Mouse (Mus musculus) midbrain, embryonic 11.5 days (tissue): Measurements from ENCODE around the gene Whamm. TPM values are rescaled to one million over a fixed set of nuclear protein-coding genes. Genes with fewer than 3 reads are reported as not detected.

Source experiments
- ATAC-seq: fragments of 200-750 bp; cut with Nextera tagmentation; 2 replicates; pipeline ENCODE4 v1.8.0; 2017; ENCODE audit warnings: moderate TSS enrichment, moderate library complexity; ENCODE audit not compliant: low FRiP score
- DNase-seq: peaks from one replicate; pipeline ENCODE4 v3.0.0; 2015; ENCODE audit warnings: low spot score; ENCODE audit errors: missing footprints
- H3K27ac ChIP-seq: fragments of 300-500 bp; sonication (generic); 2 replicates; pipeline ENCODE4 v1.5.1; 2014; ENCODE audit warnings: low read depth, low read length
- H3K27me3 ChIP-seq: fragments of 300-500 bp; sonication (generic); 2 replicates; pipeline ENCODE4 v1.6.1; 2014; ENCODE audit warnings: mild to moderate bottlenecking, low read length, moderate library complexity, mixed read lengths; ENCODE audit not compliant: control insufficient read depth, insufficient read depth
- H3K36me3 ChIP-seq: fragments of 300-500 bp; sonication (generic); 2 replicates; pipeline ENCODE4 v1.6.1; 2014; ENCODE audit warnings: mild to moderate bottlenecking, low read length, moderate library complexity, mixed read lengths; ENCODE audit not compliant: control insufficient read depth, insufficient read depth
- H3K4me1 ChIP-seq: fragments of 300-500 bp; sonication (generic); 2 replicates; pipeline ENCODE4 v1.6.1; 2014; ENCODE audit warnings: low read length; ENCODE audit not compliant: control insufficient read depth, insufficient read depth
- H3K4me2 ChIP-seq: fragments of 300-500 bp; sonication (generic); 2 replicates; pipeline ENCODE4 v1.6.1; 2014; ENCODE audit warnings: mild to moderate bottlenecking, moderate library complexity
- H3K4me3 ChIP-seq: fragments of 300-500 bp; sonication (generic); 2 replicates; pipeline ENCODE4 v1.5.1; 2014; ENCODE audit warnings: low read depth, low read length
- H3K9ac ChIP-seq: fragments of 300-500 bp; sonication (generic); 2 replicates; pipeline ENCODE4 v1.6.1; 2014; ENCODE audit warnings: low read length
- H3K9me3 ChIP-seq: fragments of 300-500 bp; sonication (generic); 2 replicates; pipeline ENCODE4 v1.6.1; 2016; ENCODE audit warnings: low read length; ENCODE audit not compliant: control insufficient read depth
- whole genome bisulfite sequencing: fragments of 180-500 bp; shearing (Covaris S2); extraction: QIAGEN DNeasy Blood & Tissue Kit; methylation state at CpG from one replicate; pipeline ENCODE4 v1.1.7; 2014; 5-methylcytosine and 5-hydroxymethylcytosine counted together
- polyA plus RNA-seq: library from polyadenylated mRNA; unstranded; fragments of >200 nt; fragmentation: Nextera tagmentation; extraction: Ambion mirVana; gene quantifications from 2 replicates; pipeline ENCODE4 v1.2.1, GENCODE M21; 2014

Whamm gene
- polyA plus RNA-seq, 1 experiment from 2014 or later = 5.7 TPM

GRCm38 (mm10) chr7:81577872-81578271 lies 6.8 kb downstream of the Whamm start:
- no peaks in the 10 kb centered on the region; the same call in 1 of the 2 replicates for H3K36me3 ChIP-seq
- no peak overlapping the region for H3K27ac ChIP-seq
- WGBS = 90% methylated on average over 3 of the region's 3 CpGs
- no peaks in the 10 kb centered on the region for H3K27me3 ChIP-seq
- no peak overlapping the region for H3K9ac ChIP-seq
- H3K4me2 ChIP-seq = no peak overlapping the region
- no peaks in the 10 kb centered on the region; the same call in 1 of the 2 replicates for H3K4me1 ChIP-seq
- ATAC-seq (no peak), DNase-seq (peak; percentile 10)
- H3K9me3 ChIP-seq = no peaks in the 10 kb centered on the region
- no peak overlapping the region for H3K4me3 ChIP-seq

- ATAC-seq = no peak
These were observed 7.3 kb downstream of the Whamm start for GRCm38 (mm10) chr7:81578413-81578812.

GRCm38 (mm10) chr7:81579312-81579711 lies 8.2 kb downstream of the Whamm start:
- no peak overlapping the region for H3K4me2 ChIP-seq
- WGBS = 95% methylated on average over 5 of the region's 5 CpGs
- DNase-seq = no peak
- H3K27ac ChIP-seq = no peak overlapping the region
- no peaks in the 10 kb centered on the region for H3K27me3 ChIP-seq
- no peaks in the 10 kb centered on the region for H3K9me3 ChIP-seq
- no peak overlapping the region for H3K9ac ChIP-seq
- ATAC-seq = no peak
- H3K36me3 ChIP-seq = no peaks in the 10 kb centered on the region; the same call in 1 of the 2 replicates
- H3K4me3 ChIP-seq = no peak overlapping the region
- no peaks in the 10 kb centered on the region for H3K4me1 ChIP-seq

More at GRCm38 (mm10) chr7:81578413-81578812, 7.3 kb downstream of the Whamm start:
- no peaks in the 10 kb centered on the region; the same call in 1 of the 2 replicates for H3K36me3 ChIP-seq
- H3K9me3 ChIP-seq = no peaks in the 10 kb centered on the region
- no peak overlapping the region for H3K9ac ChIP-seq
- no peak overlapping the region for H3K4me3 ChIP-seq
- H3K4me1 ChIP-seq = no peaks in the 10 kb centered on the region
- H3K27me3 ChIP-seq = no peaks in the 10 kb centered on the region
- no peak overlapping the region for H3K4me2 ChIP-seq
- 92% methylated on average over 7 of the region's 7 CpGs for WGBS
- no peak overlapping the region for H3K27ac ChIP-seq
- no peak for DNase-seq

- Histone ChIP-seq H3K9ac (no peak overlapping the region), H3K4me1 (no peaks in the 10 kb centered on the region), H3K9me3 (no peaks in the 10 kb centered on the region), H3K36me3 (peaks cover 3% of the 10 kb centered on the region; the same call in 1 of the 2 replicates), H3K27me3 (no peaks in the 10 kb centered on the region), H3K4me2 (no peak overlapping the region), H3K4me3 (no peak overlapping the region), H3K27ac (no peak overlapping the region)
- ATAC-seq = no peak
- no peak for DNase-seq
- WGBS = 73% methylated on average over 3 of the region's 3 CpGs
These were observed 12.4 kb downstream of the Whamm start for GRCm38 (mm10) chr7:81583512-81583911.

- H3K4me2 ChIP-seq = no peak overlapping the region
- WGBS = 90% methylated on average over 7 of the region's 7 CpGs
- ATAC-seq = no peak
- H3K27me3 ChIP-seq = no peaks in the 10 kb centered on the region
- H3K4me1 ChIP-seq = no peaks in the 10 kb centered on the region
- DNase-seq = peak; percentile 4
- H3K9me3 ChIP-seq = no peaks in the 10 kb centered on the region
- no peak overlapping the region for H3K27ac ChIP-seq
- no peak overlapping the region for H3K4me3 ChIP-seq
- H3K9ac ChIP-seq = no peak overlapping the region
- H3K36me3 ChIP-seq = peaks cover 3% of the 10 kb centered on the region; the same call in 1 of the 2 replicates
These were observed 14.3 kb downstream of the Whamm start for GRCm38 (mm10) chr7:81585326-81585725.

GRCm38 (mm10) chr7:81587238-81587637 lies 16.2 kb downstream of the Whamm start:
- Histone ChIP-seq H3K27me3 (no peaks in the 10 kb centered on the region), H3K36me3 (peaks cover 3% of the 10 kb centered on the region; the same call in 1 of the 2 replicates), H3K4me3 (no peak overlapping the region), H3K4me2 (no peak overlapping the region), H3K9me3 (no peaks in the 10 kb centered on the region), H3K4me1 (no peaks in the 10 kb centered on the region), H3K9ac (no peak overlapping the region), H3K27ac (no peak overlapping the region)
- ATAC-seq (no peak), DNase-seq (peak; percentile 79)
- WGBS = 85% methylated on average over 4 of the region's 4 CpGs

GRCm38 (mm10) chr7:81592686-81593085 lies 21.6 kb downstream of the Whamm start:
- no peak overlapping the region for H3K4me3 ChIP-seq
- ATAC-seq (no peak), DNase-seq (no peak)
- no peaks in the 10 kb centered on the region for H3K4me1 ChIP-seq
- H3K27me3 ChIP-seq = no peaks in the 10 kb centered on the region
- H3K27ac ChIP-seq = no peak overlapping the region
- 83% methylated on average over 9 of the region's 9 CpGs for WGBS
- peaks cover 5% of the 10 kb centered on the region; the same call in 1 of the 2 replicates for H3K36me3 ChIP-seq
- no peak overlapping the region for H3K9ac ChIP-seq
- H3K9me3 ChIP-seq = no peaks in the 10 kb centered on the region
- H3K4me2 ChIP-seq = no peak overlapping the region

GRCm38 (mm10) chr7:81593387-81593786 lies 22.3 kb downstream of the Whamm start:
- Histone ChIP-seq H3K36me3 (peaks cover 5% of the 10 kb centered on the region; the same call in 1 of the 2 replicates), H3K4me2 (no peak overlapping the region), H3K27ac (no peak overlapping the region), H3K4me1 (no peaks in the 10 kb centered on the region), H3K4me3 (no peak overlapping the region), H3K9ac (no peak overlapping the region), H3K9me3 (no peaks in the 10 kb centered on the region), H3K27me3 (no peaks in the 10 kb centered on the region)
- 90% methylated on average over 8 of the region's 8 CpGs for WGBS
- peak; percentile 8 for DNase-seq
- no peak for ATAC-seq

- 88% methylated on average over 5 of the region's 5 CpGs for WGBS
- no peak overlapping the region for H3K27ac ChIP-seq
- no peak overlapping the region for H3K4me2 ChIP-seq
- H3K27me3 ChIP-seq = no peaks in the 10 kb centered on the region
- no peak overlapping the region for H3K4me3 ChIP-seq
- peaks cover 5% of the 10 kb centered on the region; the same call in 1 of the 2 replicates for H3K36me3 ChIP-seq
- DNase-seq (no peak), ATAC-seq (no peak)
- no peaks in the 10 kb centered on the region for H3K4me1 ChIP-seq
- H3K9me3 ChIP-seq = no peaks in the 10 kb centered on the region
- H3K9ac ChIP-seq = no peak overlapping the region
These were observed 24.0 kb downstream of the Whamm start for GRCm38 (mm10) chr7:81595056-81595455.
